Mouse (Mus musculus) C2C12 (cell line): ENCODE measurements around the gene Ube2ql1.

ENCODE experiments used
- CEBPB ChIP-seq: IDR thresholded peaks from one replicate; pipeline ENCODE4 v1.6.1; 2011; ENCODE audit warnings: low read depth, mild to moderate bottlenecking, control low read depth, moderate library complexity
- CTCF ChIP-seq: IDR thresholded peaks from one replicate; pipeline ENCODE4 v1.5.1; 2011; ENCODE audit not compliant: control insufficient read depth, insufficient read depth, insufficient read length
- MAX ChIP-seq: IDR thresholded peaks from one replicate; pipeline ENCODE4 v1.6.1; 2011; ENCODE audit warnings: mild to moderate bottlenecking, control low read depth
- USF1 ChIP-seq: IDR thresholded peaks from one replicate; pipeline ENCODE4 v1.6.1; 2011; ENCODE audit warnings: low read depth, mild to moderate bottlenecking, control low read depth, moderate library complexity

DNA sequence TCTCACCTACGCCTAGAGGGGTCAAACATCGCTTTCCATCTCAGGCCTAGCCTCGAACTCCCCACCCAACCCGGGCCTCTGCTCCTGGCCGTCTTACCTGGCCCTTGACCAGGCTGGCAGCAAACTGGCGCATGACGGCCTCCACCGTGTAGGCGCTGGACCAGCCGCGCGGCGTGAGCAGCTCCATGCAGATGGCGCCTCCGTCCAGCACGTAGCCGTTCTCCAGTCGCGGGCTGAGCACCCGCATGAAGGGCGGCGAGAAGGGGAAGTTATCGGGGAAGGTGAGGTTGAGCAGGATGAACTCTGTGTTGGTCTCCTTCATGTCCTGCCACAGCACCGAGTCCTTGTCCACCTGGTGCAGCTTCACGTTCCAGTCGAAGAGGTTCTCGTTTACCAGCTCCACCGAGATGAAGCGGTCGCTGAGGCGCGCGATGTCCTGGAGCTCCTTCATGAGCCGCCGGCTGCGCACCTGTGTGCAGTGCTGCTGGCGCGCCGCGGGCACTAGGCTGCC lies 1.2 kb downstream of the Ube2ql1 start:
- TF ChIP-seq CTCF (no peak), USF1 (no peak), CEBPB (no peak), MAX (no peak)
